Mouse (Mus musculus) spleen, adult 10 weeks (tissue): ENCODE measurements around the gene Fam135a. TPM values are rescaled to one million over a fixed set of nuclear protein-coding genes. Genes with fewer than 3 reads are reported as not detected.

ENCODE experiments used
- polyA plus RNA-seq: library from polyadenylated mRNA; stranded (reverse); fragments of 350-450 nt; fragmentation: Illumina TruSeq; extraction: RNeasy Lipid Tissue Mini Kit (QIAGEN cat#74804); gene quantifications from one replicate; pipeline ENCODE4 v1.2.3, GENCODE M21; 2015; ENCODE audit warnings: low replicate concordance; ENCODE audit not compliant: insufficient read depth

Gene Fam135a
- polyA plus RNA-seq, result 8.7 TPM

DNA sequence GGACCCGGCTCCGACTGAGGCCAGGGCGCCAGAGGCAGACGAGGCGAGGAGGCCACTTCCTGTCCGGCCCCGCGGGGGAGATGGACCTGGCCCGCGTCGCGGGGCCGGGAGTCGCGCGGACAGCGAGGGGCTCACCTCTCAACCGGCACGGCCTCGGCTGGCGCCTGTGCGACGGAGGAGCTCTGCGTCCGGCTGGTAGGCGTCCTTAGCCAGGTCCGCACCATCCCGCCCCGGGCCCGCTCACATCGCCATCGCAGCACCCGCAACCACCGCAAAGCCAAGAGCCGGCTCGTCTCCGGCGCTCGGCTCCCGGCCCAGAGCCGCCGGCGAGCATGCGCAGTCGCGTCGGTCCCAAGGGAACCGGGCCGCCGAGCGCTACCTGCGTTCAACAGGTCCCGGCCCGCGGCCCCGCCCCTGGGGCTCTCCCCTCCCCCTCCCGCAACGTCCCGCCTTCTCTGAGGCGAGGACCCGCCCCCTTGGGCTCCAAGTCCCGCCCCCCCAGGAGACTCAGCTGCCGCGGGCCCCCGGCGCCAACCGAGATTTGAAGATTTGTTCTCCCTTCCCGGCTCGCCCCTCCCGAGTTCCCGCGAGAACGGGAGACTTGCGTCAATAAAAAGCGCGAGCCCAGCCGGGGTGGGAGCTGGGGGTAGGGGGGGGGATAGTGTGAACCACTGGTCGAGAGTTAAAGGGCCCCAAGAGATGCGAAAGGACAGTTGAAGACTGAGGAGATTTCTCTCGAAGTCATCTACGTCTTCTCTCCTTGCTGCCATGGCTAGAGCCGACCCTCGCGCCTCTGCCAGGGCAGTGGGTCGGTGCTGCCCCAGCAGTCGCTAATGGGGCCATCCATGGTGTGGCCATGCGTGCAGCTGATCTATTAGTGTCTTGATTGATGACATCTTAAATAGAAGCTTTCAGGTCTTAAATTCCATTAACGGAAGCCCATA is at the start of gene Fam135a:
Fam135a (minus strand) TSS at position 416 of the 944 bp plus-strand sequence.

DNA sequence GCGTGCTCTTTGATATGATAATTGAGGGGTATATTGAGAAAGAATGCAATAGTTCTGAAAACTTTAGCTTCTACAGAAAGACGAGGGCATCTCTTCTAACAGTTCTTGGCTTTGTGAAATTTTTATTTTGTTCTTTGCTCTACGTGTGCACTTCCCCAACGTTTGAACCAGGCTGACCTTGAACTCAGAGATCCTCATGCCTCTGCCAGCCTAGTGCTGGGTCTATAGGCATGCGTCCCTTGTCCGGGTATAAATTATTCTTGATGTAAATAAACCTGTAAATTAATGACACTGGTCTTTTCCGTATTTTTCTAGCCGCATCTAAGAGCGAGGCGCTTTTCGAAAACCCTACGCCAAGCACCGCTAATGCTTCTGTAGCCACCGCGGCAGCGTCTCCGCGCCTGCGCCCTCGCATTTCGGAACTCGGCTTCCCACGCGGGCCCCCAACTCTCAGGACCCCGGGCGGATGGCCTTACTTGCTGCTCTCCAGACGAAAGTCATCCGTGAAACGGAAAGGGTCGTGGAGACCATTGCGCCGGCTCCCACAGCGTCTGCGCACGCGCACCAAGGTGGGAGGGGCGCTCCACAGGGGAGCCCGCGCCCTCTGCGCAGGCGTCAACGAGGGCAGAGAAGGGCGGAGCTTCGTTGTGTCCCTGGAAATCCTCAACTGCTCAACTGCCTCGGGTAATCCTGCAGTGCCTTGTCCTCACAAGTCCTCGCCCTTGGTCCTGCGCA is 94.9 kb downstream of the Fam135a start, which contains the start of gene Sdhaf4:
Sdhaf4 (minus strand) TSS at position 587 of the 735 bp plus-strand sequence.

Other genes with a start within 250 kb of the Fam135a start
- gene Smap1, start 178.0 kb downstream of the Fam135a start, polyA plus RNA-seq, result 62.7 TPM
- gene Sdhaf4, start 94.7 kb downstream of the Fam135a start, polyA plus RNA-seq, result 39.9 TPM
- not detected for gene Col9a1, start 77.3 kb upstream of the Fam135a start, polyA plus RNA-seq